In genomic region chr14:67136141-67136498, GRCm38 (mm10) we compare ENCODE assay signal across 12 mouse cellular contexts.
DNase-seq lines count a peak whose midpoint lies in the region; ATAC-seq and TF ChIP-seq lines count a peak whose summit lies in the region.
"Had no signal": no experiment of that assay in that cellular context is flagged by ENCODE, and none has a peak within 500 bp of the region (broad histone marks: within the 10 kb centered on the region; RNA-seq: fewer than 3 reads in every experiment).

No protein-coding gene starts in this region.

- TF ChIP-seq POLR2A in kidney, adult 2 months (IDR thresholded peaks at IDR 0.05; ENCODE audit: low read depth, low read length): no peak

- DNase-seq in kidney, adult 2 months: no peak
- peak; percentile 39 for DNase-seq in embryonic facial prominence, embryonic 10.5 days (ENCODE audit: low spot score)
- DNase-seq in adrenal gland, postnatal 25 days: no peak
- DNase-seq in left cerebral cortex, postnatal 25 days (ENCODE audit: low spot score in 2 of 2): no peak
- DNase-seq in ovary, postnatal 10 days (ENCODE audit: low spot score): no peak
- DNase-seq: spleen, adult 18-20 months; thymus, postnatal 4 days had no signal

- no peak overlapping the region for H3K9ac ChIP-seq in kidney, embryonic 15.5 days
- no peak overlapping the region for H3K9ac ChIP-seq in embryonic facial prominence, embryonic 13.5 days
- H3K9ac ChIP-seq in hindbrain, embryonic 15.5 days: no peak overlapping the region
- H3K9ac ChIP-seq: liver, embryonic 14.5 days; midbrain, embryonic 12.5 days had no signal

- H3K9me3 ChIP-seq in kidney, embryonic 15.5 days (replicated peaks): no peaks in the 10 kb centered on the region
- H3K9me3 ChIP-seq in embryonic facial prominence, embryonic 10.5 days: no peaks in the 10 kb centered on the region
- H3K9me3 ChIP-seq in embryonic facial prominence, embryonic 13.5 days: no peaks in the 10 kb centered on the region
- no peaks in the 10 kb centered on the region for H3K9me3 ChIP-seq in hindbrain, embryonic 15.5 days
- H3K9me3 ChIP-seq: midbrain, embryonic 12.5 days had no signal

- no peaks in the 10 kb centered on the region for H3K36me3 ChIP-seq in kidney, embryonic 15.5 days
- H3K36me3 ChIP-seq in kidney, adult 2 months (ENCODE audit: control insufficient read depth, insufficient read depth, low read length): no peaks in the 10 kb centered on the region
- no peaks in the 10 kb centered on the region for H3K36me3 ChIP-seq in embryonic facial prominence, embryonic 10.5 days (replicated peaks)
- no peaks in the 10 kb centered on the region for H3K36me3 ChIP-seq in embryonic facial prominence, embryonic 13.5 days
- H3K36me3 ChIP-seq in hindbrain, embryonic 15.5 days: no peaks in the 10 kb centered on the region
- H3K36me3 ChIP-seq: midbrain, embryonic 12.5 days had no signal

- peak overlapping the region; percentile 61 for H3K27ac ChIP-seq in kidney, embryonic 15.5 days
- H3K27ac ChIP-seq in kidney, adult 2 months (ENCODE audit: insufficient read depth, low read depth, low read length): no peak overlapping the region
- peak overlapping the region; percentile 42; the same call in 1 of the 2 replicates for H3K27ac ChIP-seq in embryonic facial prominence, embryonic 10.5 days (replicated peaks)
- H3K27ac ChIP-seq in embryonic facial prominence, embryonic 13.5 days: 0 out of 2 replicates have a peak overlapping the region, but pooled peaks have one; percentile 78
- peak overlapping the region; percentile 67; the same call in 1 of the 2 replicates for H3K27ac ChIP-seq in hindbrain, embryonic 15.5 days (replicated peaks)
- H3K27ac ChIP-seq: liver, embryonic 14.5 days; midbrain, embryonic 12.5 days had no signal

- H3K4me3 ChIP-seq in kidney, embryonic 15.5 days (replicated peaks): no peak overlapping the region
- H3K4me3 ChIP-seq in kidney, adult 2 months (ENCODE audit: insufficient read depth, low read depth, low read length): no peak overlapping the region
- no peak overlapping the region for H3K4me3 ChIP-seq in embryonic facial prominence, embryonic 10.5 days
- no peak overlapping the region for H3K4me3 ChIP-seq in embryonic facial prominence, embryonic 13.5 days
- no peak overlapping the region for H3K4me3 ChIP-seq in hindbrain, embryonic 15.5 days
- H3K4me3 ChIP-seq: midbrain, embryonic 12.5 days had no signal

- no peak for TF ChIP-seq CTCF in kidney, adult 2 months (conservative IDR thresholded peaks at IDR 0.05; ENCODE audit: insufficient read depth, insufficient read length, low read depth, low read length)

- no peaks in the 10 kb centered on the region for H3K27me3 ChIP-seq in kidney, embryonic 15.5 days
- no peaks in the 10 kb centered on the region for H3K27me3 ChIP-seq in kidney, adult 2 months (replicated peaks; ENCODE audit: control insufficient read depth, insufficient read depth, low read length)
- peaks cover 9% of the 10 kb centered on the region; the same call in 1 of the 2 replicates for H3K27me3 ChIP-seq in embryonic facial prominence, embryonic 10.5 days (replicated peaks; ENCODE audit: low read depth, poor library complexity, severe bottlenecking)
- peaks cover 13% of the 10 kb centered on the region for H3K27me3 ChIP-seq in embryonic facial prominence, embryonic 13.5 days
- no peaks in the 10 kb centered on the region for H3K27me3 ChIP-seq in hindbrain, embryonic 15.5 days

- peak; percentile 74 for ATAC-seq in kidney, embryonic 15.5 days (replicated peaks; ENCODE audit: low FRiP score)
- no peak for ATAC-seq in embryonic facial prominence, embryonic 13.5 days (ENCODE audit: insufficient number of reproducible peaks, insufficient read depth, low FRiP score, low TSS enrichment, low read depth)
- ATAC-seq in hindbrain, embryonic 15.5 days (ENCODE audit: low FRiP score, low read depth): peak; percentile 64; the same call in 1 of the 2 replicates

- intact Hi-C loops in left cerebral cortex, postnatal 25 days (cut with DNase I): no loop called here

- no peak overlapping the region for H3K4me2 ChIP-seq in kidney, embryonic 15.5 days
- peak overlapping the region; percentile 37; the same call in 1 of the 2 replicates for H3K4me2 ChIP-seq in embryonic facial prominence, embryonic 13.5 days
- no peak overlapping the region for H3K4me2 ChIP-seq in hindbrain, embryonic 15.5 days
- H3K4me2 ChIP-seq: midbrain, embryonic 12.5 days had no signal

- H3K4me1 ChIP-seq in kidney, embryonic 15.5 days: peaks cover 29% of the 10 kb centered on the region
- H3K4me1 ChIP-seq in kidney, adult 2 months (ENCODE audit: control insufficient read depth, insufficient read depth, low read length): no peaks in the 10 kb centered on the region
- peaks cover 35% of the 10 kb centered on the region for H3K4me1 ChIP-seq in embryonic facial prominence, embryonic 10.5 days
- peaks cover 44% of the 10 kb centered on the region for H3K4me1 ChIP-seq in embryonic facial prominence, embryonic 13.5 days
- H3K4me1 ChIP-seq in hindbrain, embryonic 15.5 days (replicated peaks): peaks cover 17% of the 10 kb centered on the region

- WGBS in kidney, embryonic 15.5 days: 14% methylated on average over 1 of the region's 2 CpGs
- 32% methylated on average over 2 of the region's 2 CpGs for WGBS in kidney, adult 2 months
- WGBS in embryonic facial prominence, embryonic 10.5 days: 42% methylated on average over 2 of the region's 2 CpGs
- 2% methylated on average over 2 of the region's 2 CpGs for WGBS in embryonic facial prominence, embryonic 13.5 days
- 25% methylated on average over 1 of the region's 2 CpGs for WGBS in hindbrain, embryonic 15.5 days
